Mouse (Mus musculus): ENCODE measurements at regions not wholly inside any gene's neighbourhood (a gene's known extent, or its start where the extent isn't known, plus 50 kb on each side); places are given as distances from the start of the nearest gene placed in this dataset.

DNA sequence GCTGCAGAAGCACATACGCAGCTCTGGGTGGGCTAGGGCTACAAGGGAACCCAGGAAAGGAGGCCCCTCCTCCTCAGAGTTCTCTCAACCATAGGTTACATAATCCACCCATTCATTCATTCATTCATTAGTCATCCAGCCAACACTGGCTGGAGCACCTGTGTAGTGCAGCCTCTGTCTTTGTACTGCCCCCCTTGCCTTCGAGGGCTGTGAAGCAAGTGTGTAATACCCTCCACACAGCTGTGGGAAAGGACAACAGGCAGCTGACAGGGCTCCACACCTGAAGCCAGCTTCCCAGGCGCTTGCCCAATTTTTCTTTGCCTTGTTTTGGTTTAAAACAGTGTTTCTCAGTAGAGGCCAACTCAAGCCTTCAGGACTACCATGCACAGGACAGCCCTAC, 285.0 kb upstream of the Runx1 start:
- DNase-seq, result no peak

DNA sequence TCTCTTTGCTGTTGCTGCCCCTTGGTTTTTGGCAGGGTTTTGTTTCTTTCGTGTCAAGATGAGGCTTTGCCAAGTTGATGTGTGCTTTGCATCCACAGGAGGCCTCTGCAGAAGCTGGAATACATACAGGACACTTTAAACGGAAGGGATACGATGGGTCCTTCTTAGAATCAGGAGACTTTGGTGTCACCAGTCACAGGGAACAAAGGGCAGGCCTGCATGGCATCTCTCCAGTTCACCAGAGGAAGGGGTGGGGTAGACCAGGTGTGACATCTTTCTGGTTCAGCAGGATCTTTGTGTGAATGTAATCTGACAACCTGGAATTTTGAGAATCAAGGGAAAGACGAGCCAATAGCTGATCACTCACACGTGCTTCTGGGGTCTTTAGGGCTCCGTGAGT, 284.5 kb upstream of the Runx1 start:
- no peak for DNase-seq

DNA sequence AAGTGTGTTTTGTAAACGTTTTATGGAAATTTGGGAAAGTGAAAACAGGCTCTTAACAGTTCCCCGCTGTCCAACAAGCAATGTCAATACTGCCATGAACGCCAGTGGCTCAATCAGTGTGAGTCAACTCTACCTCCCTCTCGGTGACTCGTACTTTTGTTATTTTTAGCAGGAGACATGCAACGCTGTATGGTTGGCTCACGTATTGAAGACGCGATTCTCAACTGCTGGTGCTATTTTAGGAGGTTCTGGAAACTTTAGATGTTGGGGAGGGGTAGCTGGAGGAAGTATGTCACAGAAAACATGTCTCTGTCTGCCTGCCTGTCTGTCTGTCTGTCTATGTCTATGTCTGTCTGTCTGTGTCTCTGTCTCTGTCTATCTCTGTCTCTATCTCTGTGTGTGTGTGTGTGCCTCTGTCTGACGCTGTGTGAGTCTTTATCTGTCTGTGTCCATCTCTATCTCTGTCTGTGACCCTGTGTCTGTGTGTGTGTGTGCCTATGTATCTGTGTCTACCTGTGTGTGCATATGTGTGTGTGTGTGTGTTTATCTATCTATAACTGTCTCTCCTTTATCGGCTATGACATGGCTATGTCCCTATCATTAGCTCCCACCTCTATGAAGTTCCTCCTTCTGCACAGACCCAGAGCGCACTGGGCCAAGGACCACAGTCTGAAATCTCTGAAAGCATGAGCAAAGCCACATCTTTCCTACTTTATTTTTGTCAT, 283.9 kb upstream of the Runx1 start:
- DNase-seq, result no peak

DNA sequence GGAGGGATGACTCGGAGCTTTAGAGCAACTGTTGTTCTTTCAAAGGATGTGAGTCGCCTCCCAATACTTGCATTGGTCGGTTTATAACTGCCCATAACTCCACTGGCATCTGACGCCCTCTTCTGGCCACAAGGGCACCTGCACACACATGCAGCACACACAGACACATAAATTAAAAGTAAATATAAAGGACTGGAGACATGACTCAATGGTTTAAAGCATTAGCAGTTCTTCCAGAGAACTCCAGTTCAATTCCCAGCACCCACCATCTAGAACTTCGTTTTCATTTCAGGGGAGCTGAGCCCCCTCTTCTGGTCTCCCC, 281.5 kb upstream of the Runx1 start:
- DNase-seq, result no peak

DNA sequence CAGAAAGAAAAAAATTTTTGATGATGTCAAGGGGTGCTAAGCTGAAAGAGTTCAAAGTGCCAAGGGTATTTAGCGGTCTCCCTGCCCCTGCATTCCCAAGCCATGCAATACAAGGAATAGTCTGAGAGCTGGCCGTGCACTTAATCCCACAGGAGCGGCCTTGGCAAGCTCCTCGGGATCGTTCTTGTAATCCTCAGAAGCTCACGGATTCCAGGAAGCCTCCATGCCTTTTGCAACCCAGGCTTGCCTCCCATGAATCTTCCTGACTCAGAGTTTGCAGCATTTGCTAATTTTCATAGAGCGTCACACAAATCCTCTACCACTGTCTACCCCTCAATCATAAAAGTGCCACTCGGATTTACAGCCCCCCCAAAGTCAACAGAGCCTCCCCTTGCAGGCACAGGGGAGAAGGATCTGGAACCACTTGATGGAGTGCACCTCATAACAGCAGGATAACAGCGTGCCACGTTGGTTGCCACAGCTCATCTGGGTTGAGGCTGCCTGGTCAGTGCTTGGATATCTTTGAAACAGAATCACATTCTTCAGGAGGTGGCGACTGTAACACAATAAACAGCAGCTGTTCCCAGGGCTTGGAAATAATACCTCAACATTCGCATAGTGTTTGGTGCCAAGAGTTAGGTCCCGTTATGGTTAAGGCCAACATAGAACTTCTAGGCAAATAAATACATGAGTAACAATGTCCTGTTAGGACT, 281.0 kb upstream of the Runx1 start:
- no peak for DNase-seq

DNA sequence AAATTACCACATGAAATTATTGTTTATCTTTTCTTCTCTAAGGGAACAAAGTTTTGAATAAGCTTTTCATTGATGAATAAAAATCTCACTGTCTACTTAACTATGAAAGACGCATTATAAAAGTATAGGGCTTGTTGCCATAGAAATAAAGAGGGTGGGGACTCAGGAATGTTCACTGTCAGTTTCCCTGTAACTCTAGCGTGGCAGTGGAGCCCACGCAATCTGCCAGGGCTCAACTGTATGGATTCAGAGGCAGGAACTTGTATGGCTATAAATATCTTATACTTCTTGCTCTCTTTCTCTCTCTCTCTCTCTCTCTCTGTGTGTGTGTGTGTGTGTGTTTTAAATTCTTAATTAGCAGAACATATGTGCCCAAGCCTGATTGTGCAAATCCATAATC, 276.2 kb upstream of the Runx1 start:
- no peak for DNase-seq

DNA sequence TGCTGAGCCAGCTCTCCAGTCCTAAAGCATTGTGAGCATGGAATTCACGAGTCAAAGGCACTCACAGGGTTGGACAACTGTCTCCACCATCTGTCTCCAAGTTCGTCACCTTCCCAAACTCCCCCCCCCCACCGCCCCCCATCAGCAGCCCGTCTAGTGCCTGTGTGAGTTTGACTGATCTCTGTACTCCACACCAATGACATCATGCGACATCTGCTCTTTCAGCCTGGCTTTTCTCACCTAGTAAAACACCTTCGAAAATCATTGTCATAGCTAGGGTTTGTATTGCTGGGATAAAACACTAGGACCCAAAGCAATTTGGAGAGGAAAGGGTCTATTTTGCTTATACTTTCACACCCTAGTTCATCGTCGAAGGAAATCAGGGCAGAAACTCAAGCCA, 272.1 kb upstream of the Runx1 start:
- DNase-seq, result no peak

DNA sequence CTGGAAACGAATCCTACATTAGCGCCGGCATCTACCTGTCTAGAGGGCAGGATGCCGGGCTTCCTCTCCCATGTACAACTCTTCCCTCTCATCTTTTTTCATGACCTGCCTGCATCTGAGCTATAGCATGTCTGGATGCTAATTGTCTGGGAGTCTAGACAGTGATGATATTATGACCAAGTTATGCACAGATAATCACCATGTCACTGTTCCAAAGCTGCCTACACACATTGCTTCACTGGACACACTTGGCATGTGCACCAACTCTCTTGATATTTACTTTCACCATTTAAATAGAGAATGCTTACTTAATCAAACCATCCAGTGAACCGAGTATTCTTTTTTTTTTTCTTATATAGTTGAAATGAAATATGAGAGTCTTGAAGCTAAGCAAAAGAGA, 270.2 kb upstream of the Runx1 start:
- DNase-seq, result no peak

DNA sequence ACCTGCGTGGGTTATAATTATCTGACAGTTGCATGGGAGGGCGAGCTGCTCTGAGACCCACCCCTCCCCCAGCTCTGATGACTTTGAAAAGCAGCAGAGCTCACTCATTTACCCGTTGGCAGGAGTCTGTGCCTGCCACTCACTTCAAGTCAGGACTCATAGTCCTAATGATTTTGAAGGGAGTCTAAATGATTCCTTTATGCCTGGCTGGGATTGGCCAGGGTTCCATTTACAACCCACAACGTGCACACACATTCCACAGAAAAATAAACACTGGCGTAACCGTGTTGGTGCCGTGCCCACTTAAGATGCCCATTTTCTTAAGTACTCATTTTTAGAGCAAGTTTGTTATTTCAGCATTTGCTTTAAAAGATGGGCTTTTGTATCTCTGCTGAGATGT, 266.8 kb upstream of the Runx1 start:
- DNase-seq, result peak; percentile 23

DNA sequence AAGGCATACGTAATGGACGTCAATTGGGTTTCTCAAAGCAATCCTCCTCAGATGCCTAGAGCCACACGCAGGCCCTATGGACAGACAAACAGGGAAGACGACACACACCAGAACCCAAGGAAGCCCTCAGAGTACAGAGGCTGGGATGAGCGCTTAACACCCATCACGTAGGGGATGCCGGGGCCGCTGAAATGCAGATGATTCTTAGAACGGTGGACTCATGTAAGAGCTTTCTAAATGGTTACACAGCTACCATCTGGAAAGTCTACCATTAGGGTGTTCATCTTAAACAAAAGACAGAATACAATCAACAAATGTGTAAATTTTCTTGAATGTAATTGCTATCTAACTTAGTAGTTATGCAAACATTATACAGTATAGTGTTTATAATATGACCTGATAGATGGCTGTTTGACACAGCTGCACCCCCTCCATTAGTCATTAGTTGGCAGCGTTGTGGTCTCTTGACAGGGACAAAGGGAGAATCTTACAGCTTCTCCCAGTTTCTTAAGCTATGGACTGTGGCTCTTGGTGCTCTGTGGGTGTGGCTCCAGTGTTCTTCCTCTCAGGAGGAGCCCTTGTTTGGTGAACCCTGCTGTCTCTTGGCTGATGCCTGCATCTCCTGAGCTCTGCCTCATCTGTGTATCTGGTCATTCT, 259.4 kb upstream of the Runx1 start:
- DNase-seq, result no peak

DNA sequence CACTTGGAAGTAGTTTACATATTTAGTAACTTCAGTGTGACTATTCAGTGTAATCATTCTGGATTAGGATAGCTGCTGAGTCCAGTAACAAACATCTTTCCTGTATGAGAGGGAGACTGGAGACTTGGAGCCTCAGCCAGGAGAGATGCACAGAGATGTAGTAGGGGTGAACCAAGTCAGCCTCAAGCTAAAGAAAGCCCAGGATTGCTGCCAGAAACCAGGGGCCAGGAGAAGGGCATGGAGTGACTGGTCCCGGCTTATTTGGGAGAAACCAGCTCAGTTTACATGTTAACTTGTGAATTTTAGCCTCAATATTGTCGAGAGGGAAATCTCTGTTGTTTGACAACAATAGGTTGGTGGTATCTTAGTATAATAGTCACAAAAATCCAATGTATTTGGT, 257.8 kb upstream of the Runx1 start:
- no peak for DNase-seq

DNA sequence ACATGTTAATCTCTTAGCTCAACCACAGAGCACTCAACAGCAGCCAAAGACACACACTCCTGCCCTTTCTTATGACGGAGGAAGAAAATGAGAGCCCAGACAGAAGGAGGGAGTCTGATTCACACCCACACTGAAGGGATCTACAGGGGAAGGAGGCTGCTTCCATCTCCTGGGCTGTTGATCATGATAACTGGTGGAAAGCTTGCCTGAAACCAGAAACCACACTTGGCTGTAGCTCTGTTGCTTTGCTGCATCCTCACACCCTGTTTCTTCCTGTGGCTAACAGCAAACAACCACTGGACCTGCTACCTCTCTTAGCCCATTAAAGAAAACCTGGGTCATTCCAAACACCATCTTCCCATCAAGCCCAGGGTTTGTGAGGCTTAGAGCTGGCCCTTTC, 257.2 kb upstream of the Runx1 start:
- DNase-seq, result no peak

DNA sequence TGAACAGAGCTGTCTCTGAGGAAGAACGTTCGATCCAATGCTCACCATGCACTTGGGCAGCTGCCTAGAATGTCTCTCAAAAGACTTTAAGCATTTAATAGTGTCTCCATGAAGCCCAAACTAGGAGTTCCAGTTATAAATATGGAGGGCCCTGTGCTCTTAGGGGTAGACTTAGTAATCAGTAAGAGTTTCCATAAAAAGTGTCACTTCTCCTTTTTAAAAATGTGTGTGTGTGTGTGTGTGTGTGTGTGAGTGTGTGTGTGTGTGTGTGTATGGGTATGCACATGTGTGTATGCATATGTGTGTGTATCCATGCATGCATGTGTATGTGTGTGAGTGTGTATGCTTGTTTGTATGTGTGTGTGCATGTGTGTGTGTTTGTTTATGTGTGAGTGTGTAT, 255.6 kb upstream of the Runx1 start:
- no peak for DNase-seq

DNA sequence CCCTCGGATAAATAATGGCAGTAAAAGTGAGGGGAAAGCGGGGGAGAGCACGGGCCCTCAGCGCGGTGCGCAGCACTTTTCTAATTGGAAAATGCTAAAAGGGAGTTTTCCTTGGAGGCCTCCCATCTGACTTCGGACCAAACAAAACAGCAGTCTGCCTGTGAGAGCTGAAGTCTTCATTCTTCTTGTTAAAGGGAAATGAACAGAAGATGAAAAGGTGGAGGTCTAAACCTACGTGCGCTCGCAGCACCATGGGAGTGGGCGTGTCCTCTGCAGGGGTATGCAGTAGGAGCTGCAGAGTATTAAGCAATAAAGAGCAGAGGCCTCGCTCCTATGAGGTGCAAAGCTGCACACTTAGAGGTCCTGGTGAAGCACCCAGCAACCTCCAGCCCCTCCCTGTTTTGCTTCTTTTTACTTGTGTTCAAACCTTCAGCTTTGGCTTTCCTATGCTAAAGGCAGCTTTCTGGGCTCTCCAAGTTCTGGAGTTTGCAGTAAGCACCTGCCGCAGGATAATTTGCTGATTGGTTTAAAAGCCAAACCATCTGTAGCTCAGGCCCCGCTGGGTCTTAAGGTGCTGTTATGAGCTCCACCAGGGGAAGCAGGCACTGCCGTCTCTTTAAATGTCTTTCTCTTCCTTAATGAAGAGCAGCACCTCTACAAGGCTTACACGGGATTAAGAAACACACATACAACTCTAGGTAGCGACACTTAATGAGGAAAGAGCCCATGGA, 253.9 kb upstream of the Runx1 start:
- peak; percentile 52 for DNase-seq

DNA sequence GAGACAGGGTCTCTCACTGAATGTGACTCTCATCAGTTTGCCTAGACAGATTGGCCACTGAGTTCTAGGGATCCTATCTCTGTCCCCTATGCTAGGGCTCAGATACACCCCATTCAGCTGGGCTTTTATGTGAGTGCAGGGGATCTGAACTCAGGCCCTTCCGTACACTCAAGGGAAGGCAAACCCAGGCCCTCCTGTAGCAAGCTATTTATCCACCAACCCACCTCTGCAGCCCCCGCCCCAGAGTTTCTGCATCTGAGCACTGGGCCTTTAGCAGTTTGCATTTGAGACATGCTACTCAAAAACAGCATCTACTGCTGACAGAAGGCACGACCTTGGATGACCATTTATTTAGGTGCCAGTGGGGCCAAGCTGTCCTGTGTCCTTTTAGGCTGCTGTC, 253.0 kb upstream of the Runx1 start:
- no peak for DNase-seq

DNA sequence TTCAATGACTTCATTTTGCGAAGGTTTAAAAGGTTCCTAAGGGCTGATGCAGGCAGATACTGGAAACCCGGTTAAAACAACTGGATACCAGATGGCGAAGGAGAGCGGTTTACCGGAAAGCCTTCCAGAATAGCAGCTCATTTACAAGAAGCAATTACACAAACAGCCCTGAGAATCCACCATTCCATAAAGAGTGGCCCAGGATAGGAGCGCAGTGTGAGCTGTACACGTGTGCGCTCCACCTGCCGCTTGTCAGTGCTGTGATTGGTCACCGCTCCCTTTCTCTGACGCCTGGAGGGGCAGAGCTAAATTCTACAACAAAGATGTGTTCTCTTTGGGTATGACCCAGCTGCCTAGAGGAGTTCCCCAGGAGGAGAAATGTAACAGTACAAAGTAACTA, 249.5 kb upstream of the Runx1 start:
- no peak for DNase-seq

DNA sequence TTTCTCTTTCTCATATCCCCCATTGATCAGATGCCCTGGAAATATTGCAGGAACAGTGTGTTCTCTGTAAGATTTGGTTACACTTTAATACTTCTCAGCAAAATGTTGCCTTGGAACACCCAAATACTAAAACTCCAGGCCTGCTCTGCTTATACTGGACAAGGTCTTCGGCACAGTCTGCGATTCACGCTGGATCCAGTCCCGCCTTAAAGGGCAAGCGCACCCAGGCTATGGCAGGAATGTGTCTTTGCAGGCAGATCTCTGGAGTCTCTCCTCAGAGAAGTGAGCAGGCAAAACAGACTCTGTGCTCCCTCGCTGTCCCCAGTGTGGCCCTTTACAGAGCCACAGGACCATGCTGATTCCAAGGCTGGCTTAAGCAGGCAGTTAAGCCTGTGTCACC, 246.2 kb upstream of the Runx1 start:
- peak; percentile 73 for DNase-seq

DNA sequence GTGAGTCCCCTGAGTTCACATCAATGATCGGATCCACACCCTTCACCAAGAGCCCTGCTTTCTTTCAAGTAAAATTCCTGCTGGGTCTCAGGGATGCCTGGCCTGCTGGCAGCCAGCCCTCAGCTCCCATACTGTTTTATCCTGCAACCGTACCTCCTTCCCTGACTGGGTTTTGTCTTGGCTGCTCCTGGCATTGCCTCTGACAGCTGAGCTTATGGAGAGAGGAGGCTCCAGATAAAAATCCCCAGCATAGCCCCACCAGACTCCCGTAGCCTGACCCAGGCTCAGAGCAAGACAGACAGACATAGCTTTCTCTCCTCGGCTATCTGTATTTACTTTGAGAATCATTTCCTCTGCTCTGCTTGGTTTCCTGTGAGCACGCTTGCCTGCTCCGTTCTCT, 245.8 kb upstream of the Runx1 start:
- DNase-seq, result peak; percentile 7

DNA sequence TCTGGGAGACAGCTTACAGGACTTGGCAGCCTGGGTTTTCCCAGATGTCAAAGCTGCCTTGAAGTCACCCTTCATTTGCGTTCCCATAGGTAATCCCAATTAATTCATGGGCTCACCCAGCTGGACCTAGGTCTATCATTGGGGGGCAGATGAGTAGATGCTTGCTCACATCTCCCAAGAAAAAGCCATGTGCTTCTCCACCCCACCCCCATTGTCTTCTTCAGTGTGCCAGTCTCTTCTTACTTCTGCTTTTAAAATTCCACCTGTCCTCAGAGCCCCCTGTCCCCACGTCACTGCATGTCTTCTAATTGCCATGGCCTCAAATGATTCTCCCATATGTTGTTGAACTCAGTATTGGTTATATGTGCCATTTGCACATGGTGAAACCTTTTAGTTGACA, 240.9 kb upstream of the Runx1 start:
- DNase-seq, result no peak

DNA sequence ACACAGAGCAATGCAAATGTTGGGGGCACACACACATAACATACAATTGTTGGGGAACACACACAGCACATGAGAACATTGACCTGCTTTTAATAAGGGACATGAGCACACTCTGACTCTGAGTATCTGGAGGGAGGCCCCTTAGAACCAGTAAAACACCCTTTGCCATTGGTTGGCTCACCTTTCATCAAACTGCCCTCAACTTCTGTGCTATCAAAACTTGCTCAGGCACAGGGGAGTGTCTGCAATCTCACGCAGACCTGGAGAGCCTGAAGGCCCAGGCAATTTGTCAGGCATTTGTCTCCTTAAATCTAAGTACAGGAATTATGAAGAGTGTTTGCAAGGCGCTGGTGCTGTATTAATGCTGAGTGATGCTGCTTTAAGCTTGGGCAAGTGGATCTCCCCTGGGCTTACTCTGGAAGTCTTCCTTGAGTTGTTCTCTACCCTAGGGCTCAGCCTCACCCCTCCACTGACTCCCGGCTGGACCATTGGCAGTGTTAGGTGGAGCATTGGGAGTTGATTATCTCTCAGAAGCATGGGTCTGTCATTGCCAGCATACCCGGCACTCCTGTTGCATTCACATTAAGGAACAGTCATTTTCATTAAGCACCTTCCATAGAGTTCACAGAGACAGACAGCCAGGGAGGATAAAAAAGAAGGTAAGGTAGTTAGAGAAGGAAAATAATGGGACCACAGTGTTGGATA, 235.7 kb upstream of the Runx1 start:
- no peak for DNase-seq

DNA sequence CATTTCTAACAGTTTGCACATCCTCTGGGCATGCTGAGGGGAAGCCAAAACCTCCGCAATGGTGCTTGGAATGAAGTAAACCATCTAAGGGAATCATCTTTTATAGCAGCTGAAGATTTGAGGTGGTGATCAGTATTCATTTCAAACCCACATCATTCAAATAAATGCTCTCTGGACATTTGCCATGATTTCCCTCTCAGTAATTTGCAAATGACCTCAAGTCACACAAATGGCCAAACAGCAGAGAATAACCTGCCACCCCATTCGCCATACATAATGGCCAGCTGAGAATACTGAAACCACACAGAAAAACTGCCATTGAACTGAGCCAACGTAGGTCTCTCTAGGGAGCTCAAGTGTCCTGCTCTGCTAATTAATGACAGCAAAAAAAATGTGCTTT, 230.3 kb upstream of the Runx1 start:
- no peak for DNase-seq

DNA sequence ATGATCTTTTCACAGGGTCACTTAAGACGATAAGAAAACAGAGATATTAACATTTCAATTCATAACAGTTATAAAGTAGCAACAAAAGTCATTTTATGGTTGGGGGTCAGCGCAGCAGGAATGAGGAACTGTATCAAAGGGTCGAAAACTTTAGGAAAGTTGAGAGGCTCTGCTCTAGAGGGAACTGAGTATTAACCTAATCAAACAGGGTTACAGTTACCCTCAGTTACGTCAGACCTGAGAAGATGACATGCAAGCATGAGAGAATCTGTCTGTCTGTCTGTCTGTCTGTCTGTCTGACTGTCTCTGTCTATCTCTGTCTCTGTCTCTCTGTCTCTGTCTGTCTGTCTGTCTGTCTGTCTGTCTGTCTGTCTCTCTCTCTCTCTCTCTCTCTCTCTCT, 229.6 kb upstream of the Runx1 start:
- no peak for DNase-seq

DNA sequence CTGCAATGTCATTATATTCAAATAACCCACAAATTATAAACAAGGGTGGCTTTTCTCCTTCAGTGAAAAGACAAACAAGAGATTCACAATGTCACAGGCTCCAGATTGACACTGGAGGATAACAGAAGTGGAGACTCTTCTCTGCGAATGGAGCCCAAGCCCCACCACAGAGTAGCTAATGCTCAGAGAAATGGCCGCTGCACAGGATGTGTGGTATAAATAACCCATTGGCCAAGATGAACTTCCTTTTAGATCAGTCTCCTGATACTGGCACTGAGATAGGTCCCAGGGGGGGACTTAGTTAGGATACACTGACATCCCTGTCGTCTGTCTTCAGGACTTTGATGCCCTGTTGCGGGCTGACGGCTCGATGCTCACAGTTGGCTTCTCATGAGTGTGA, 225.3 kb upstream of the Runx1 start:
- peak; percentile 14 for DNase-seq
